Mouse (Mus musculus): Measurements from ENCODE around the gene Gse1. TPM values are rescaled to one million over a fixed set of nuclear protein-coding genes. Genes with fewer than 3 reads are reported as not detected.
A peak's percentile ranks its signal among the peaks of the same experiment; 100 is the strongest.

Gse1 gene
- total and polyA plus RNA-seq, 3 experiments = 23.6 to 128 (median 66.9) TPM

- Histone ChIP-seq H3K9me3 (replicated peaks; ENCODE audit: insufficient read depth, low read length) (no peaks in the 10 kb centered on the region), H3K4me1 (ENCODE audit: control insufficient read depth in 1 of 2, insufficient read depth in 2 of 2, low read length in 2 of 2) (peaks cover 2 to 42% of the 10 kb centered on the region in 2 experiments), H3K36me3 (ENCODE audit: control insufficient read depth in 1 of 2, insufficient read depth in 2 of 2, low read length in 2 of 2) (peaks cover 5 to 39% of the 10 kb centered on the region in 2 experiments; a peak in 3 of 4 replicates), H3K27ac (ENCODE audit: control insufficient read depth, low read depth, low read length) (no peak overlapping the region), H3K79me2 (ENCODE audit: control insufficient read depth, insufficient read depth, low read length, poor library complexity) (peaks cover 87% of the 10 kb centered on the region), H3K4me3 (ENCODE audit: control insufficient read depth in 1 of 2, insufficient read depth in 1 of 2, low read depth in 2 of 2, low read length in 2 of 2) (no peak overlapping the region), H3K27me3 (ENCODE audit: control insufficient read depth in 1 of 2, insufficient read depth in 2 of 2, low read length in 2 of 2) (no peaks in the 10 kb centered on the region), H3K9ac (ENCODE audit: control insufficient read depth, low read depth, low read length, poor library complexity, severe bottlenecking) (no peak overlapping the region)
- TF ChIP-seq POLR2A (IDR thresholded peaks at IDR 0.05; ENCODE audit: control insufficient read depth in 1 of 2, insufficient read depth in 1 of 2, low read depth in 1 of 2, low read length in 2 of 2, poor library complexity in 1 of 2) (peak in 1 of 2 experiments; percentile 1; a peak in 1 of 4 replicates), ETS1 (IDR thresholded peaks at IDR 0.05; ENCODE audit: low read depth, low read length) (no peak)
- DNase-seq (ENCODE audit: low read depth, low spot score) = no peak
These were observed 301.0 kb downstream of the Gse1 start for GRCm38 (mm10) chr8:120529226-120529625.

GRCm38 (mm10) chr8:120530954-120531656 is 302.8 kb downstream of the Gse1 start:
- TF ChIP-seq POLR2A (IDR thresholded peaks at IDR 0.05; ENCODE audit: control insufficient read depth in 1 of 2, insufficient read depth in 1 of 2, low read depth in 1 of 2, low read length in 2 of 2, poor library complexity in 1 of 2) (peak in 1 of 2 experiments; percentile 17; a peak in 1 of 4 replicates), KAT2A (conservative IDR thresholded peaks at IDR 0.05; ENCODE audit: low read depth, low read length) (no peak)
- no peaks in the 10 kb centered on the region for H3K9me3 ChIP-seq (replicated peaks; ENCODE audit: insufficient read depth, low read length)
- H3K4me1 ChIP-seq (ENCODE audit: control insufficient read depth in 1 of 2, insufficient read depth in 2 of 2, low read length in 2 of 2) = peaks cover 2 to 23% of the 10 kb centered on the region in 2 experiments
- H3K4me3 ChIP-seq (ENCODE audit: control insufficient read depth in 1 of 2, insufficient read depth in 1 of 2, low read depth in 2 of 2, low read length in 2 of 2) = no peak overlapping the region
- peaks cover 86% of the 10 kb centered on the region for H3K79me2 ChIP-seq (ENCODE audit: control insufficient read depth, insufficient read depth, low read length, poor library complexity)
- DNase-seq (ENCODE audit: low read depth, low spot score) = no peak
- no peaks in the 10 kb centered on the region for H3K27me3 ChIP-seq (ENCODE audit: control insufficient read depth in 1 of 2, insufficient read depth in 2 of 2, low read length in 2 of 2)
- no peak overlapping the region for H3K27ac ChIP-seq (ENCODE audit: control insufficient read depth, low read depth, low read length)
- peaks cover 5 to 25% of the 10 kb centered on the region in 2 experiments; a peak in 3 of 4 replicates for H3K36me3 ChIP-seq (ENCODE audit: control insufficient read depth in 1 of 2, insufficient read depth in 2 of 2, low read length in 2 of 2)
- no peak overlapping the region for H3K9ac ChIP-seq (ENCODE audit: control insufficient read depth, low read depth, low read length, poor library complexity, severe bottlenecking)

GRCm38 (mm10) chr8:120531775-120532516 is 303.7 kb downstream of the Gse1 start:
- Histone ChIP-seq H3K27me3 (ENCODE audit: control insufficient read depth in 1 of 2, insufficient read depth in 2 of 2, low read length in 2 of 2) (no peaks in the 10 kb centered on the region), H3K27ac (ENCODE audit: control insufficient read depth, low read depth, low read length) (peak overlapping the region; percentile 27), H3K36me3 (ENCODE audit: control insufficient read depth in 1 of 2, insufficient read depth in 2 of 2, low read length in 2 of 2) (peaks cover 5 to 25% of the 10 kb centered on the region in 2 experiments; a peak in 3 of 4 replicates), H3K4me1 (ENCODE audit: control insufficient read depth in 1 of 2, insufficient read depth in 2 of 2, low read length in 2 of 2) (peaks cover 2 to 18% of the 10 kb centered on the region in 2 experiments), H3K9me3 (replicated peaks; ENCODE audit: insufficient read depth, low read length) (no peaks in the 10 kb centered on the region), H3K9ac (ENCODE audit: control insufficient read depth, low read depth, low read length, poor library complexity, severe bottlenecking) (no peak overlapping the region), H3K4me3 (ENCODE audit: control insufficient read depth in 1 of 2, insufficient read depth in 1 of 2, low read depth in 2 of 2, low read length in 2 of 2) (no peak overlapping the region), H3K79me2 (ENCODE audit: control insufficient read depth, insufficient read depth, low read length, poor library complexity) (peaks cover 86% of the 10 kb centered on the region)
- no peak for DNase-seq (ENCODE audit: low read depth, low spot score)
- TF ChIP-seq POLR2AphosphoS2 (IDR thresholded peaks at IDR 0.05; ENCODE audit: low read length) = no peak
- peak in 1 of 2 experiments; percentile 38; a peak in 1 of 4 replicates for TF ChIP-seq POLR2A (IDR thresholded peaks at IDR 0.05; ENCODE audit: control insufficient read depth in 1 of 2, insufficient read depth in 1 of 2, low read depth in 1 of 2, low read length in 2 of 2, poor library complexity in 1 of 2)

Measured in MEL (cell line).